Mouse (Mus musculus) heart, postnatal 0 days (tissue): ENCODE measurements around the gene 9130230L23Rik.

Experiments used
- CTCF ChIP-seq: IDR thresholded peaks from 2 replicates; pipeline ENCODE4 v1.5.1; 2016; ENCODE audit warnings: antibody characterized with exemption, control low read depth, low read depth
- EP300 ChIP-seq: IDR thresholded peaks from 2 replicates; pipeline ENCODE4 v1.6.1; 2016; ENCODE audit warnings: antibody characterized with exemption, low read depth

DNA sequence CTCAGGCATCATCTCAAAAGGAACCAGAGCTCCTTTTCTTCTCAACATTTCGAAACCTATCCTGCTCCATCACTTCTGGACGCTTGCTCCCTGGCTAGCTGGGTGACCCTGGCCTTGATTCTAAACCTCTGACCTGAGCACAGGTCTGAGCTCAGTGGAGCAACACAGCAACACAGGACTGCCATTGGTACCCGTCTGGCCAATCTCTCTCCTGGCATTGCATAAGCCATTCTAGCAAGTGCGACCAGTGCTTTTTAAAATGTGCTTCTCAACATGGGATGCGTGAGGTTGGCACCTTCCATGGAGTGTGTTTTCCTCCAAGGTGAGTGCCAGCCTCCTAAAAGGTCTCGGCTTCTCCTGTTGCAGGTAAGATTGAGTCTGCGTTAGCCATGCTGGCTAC is 5.0 kb downstream of the 9130230L23Rik start:
- no peak for TF ChIP-seq CTCF
- no peak for TF ChIP-seq EP300
